Mouse (Mus musculus): ENCODE results near the gene Ubl4b.

DNA sequence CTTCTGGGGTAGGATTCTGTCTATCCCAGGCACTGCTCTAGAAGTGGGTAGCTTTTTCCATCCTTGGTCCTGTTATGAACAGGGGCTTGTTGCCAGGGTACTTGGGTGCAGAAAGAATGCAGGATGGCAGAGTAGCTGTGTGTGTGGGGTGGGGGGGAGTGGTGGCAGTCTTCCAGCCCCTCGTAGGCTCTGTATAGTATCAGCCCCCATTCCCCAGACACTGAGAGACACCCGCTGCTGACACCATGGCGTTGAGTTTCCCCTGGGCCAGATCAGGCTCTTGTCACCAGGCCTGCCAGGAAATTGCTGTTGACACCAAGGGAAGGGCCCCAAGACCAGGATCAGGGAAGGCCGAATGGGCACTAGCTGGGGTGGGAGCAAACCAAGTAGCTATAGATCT, 13.8 kb upstream of the Ubl4b start:
- TF ChIP-seq CTCF (IDR thresholded peaks at IDR 0.05; ENCODE audit: low read depth): no peak
- TF ChIP-seq EP300 (IDR thresholded peaks at IDR 0.05; ENCODE audit: low read depth): no peak

Data from liver, embryonic 14.5 days (tissue).